Mouse (Mus musculus): ENCODE measurements around the gene Mrgprb2. TPM values are rescaled to one million over a fixed set of nuclear protein-coding genes. Genes with fewer than 3 reads are reported as not detected.

Mrgprb2 gene
- total RNA-seq (2021), result not detected
- 0.09 and 0.14 TPM in 2 replicates for polyA plus RNA-seq (2012; rRNA removed)
- long read RNA-seq, result 0 reads

GRCm38 (mm10) chr7:48557986-48558385, at the start of gene Mrgprb2:
Gene Mrgprb2 (minus strand): TSS chr7:48558086.
- intact Hi-C loops (cut with DNase I), result no loop called here

More at GRCm38 (mm10) chr7:48557986-48558385, at the start of gene Mrgprb2:
- Histone ChIP-seq H3K79me2 (replicated peaks; ENCODE audit: control insufficient read depth, insufficient read depth, low read length) (no peaks in the 10 kb centered on the region), H3K4me3 (no peak within 1 kb of the TSS), H3K36me3 (ENCODE audit: control insufficient read depth, insufficient read depth, low read length) (no peaks in the 10 kb centered on the region), H3K27ac (no peak within 1 kb of the TSS), H3K4me1 (ENCODE audit: control insufficient read depth, insufficient read depth, low read length) (no peaks in the 10 kb centered on the region), H3K9ac (ENCODE audit: low read depth, low read length) (no peak within 1 kb of the TSS), H3K27me3 (ENCODE audit: control insufficient read depth, insufficient read depth, low read length) (no peaks in the 10 kb centered on the region)
- no peak for TF ChIP-seq EP300 (IDR thresholded peaks at IDR 0.05; ENCODE audit: insufficient read depth, low read depth, low read length)
- no peak for TF ChIP-seq CTCF (IDR thresholded peaks at IDR 0.05)
- TF ChIP-seq POLR2A (IDR thresholded peaks at IDR 0.05; ENCODE audit: insufficient read depth, low read depth, low read length), result no peak
- DNase-seq, result no peak

Other genes with a start within 250 kb of the Mrgprb2 start
- gene Mrgprb8, start 169.6 kb downstream of the Mrgprb2 start, total RNA-seq (2021), result not detected
- not detected in 2 replicates for gene Mrgprb8, start 169.6 kb downstream of the Mrgprb2 start, polyA plus RNA-seq (2012; rRNA removed)
- gene Mrgprb1, start 101.7 kb downstream of the Mrgprb2 start, total RNA-seq (2021), result under 1 TPM; 0.09 to 0.10 TPM
- 0.10 and 0.56 TPM in 2 replicates for gene Mrgprb1, start 101.7 kb downstream of the Mrgprb2 start, polyA plus RNA-seq (2012; rRNA removed)
- not detected for gene Mrgprx2, start 58.8 kb downstream of the Mrgprb2 start, total RNA-seq (2021)
- not detected in 2 replicates for gene Mrgprx2, start 58.8 kb downstream of the Mrgprb2 start, polyA plus RNA-seq (2012; rRNA removed)
- not detected for gene Mrgprb3, start 85.7 kb upstream of the Mrgprb2 start, total RNA-seq (2021)
- not detected in 2 replicates for gene Mrgprb3, start 85.7 kb upstream of the Mrgprb2 start, polyA plus RNA-seq (2012; rRNA removed)
- gene Zdhhc13, start 230.9 kb upstream of the Mrgprb2 start, total RNA-seq (2021), result 10 to 100 TPM; 10.9 to 11.0 TPM
- gene Zdhhc13, start 230.9 kb upstream of the Mrgprb2 start, polyA plus RNA-seq (2012; rRNA removed), result 7.1 and 15.1 TPM in 2 replicates